In genomic region chr2:59791596-59791995, GRCm38 (mm10) we compare ENCODE assay signal across 12 mouse cellular contexts.
"Had no signal": no experiment of that assay in that cellular context is flagged by ENCODE, and none has a peak within 500 bp of the region (broad histone marks: within the 10 kb centered on the region; RNA-seq: fewer than 3 reads in every experiment).

No protein-coding gene starts in this region.

- DNase-seq: kidney, adult 11 months; kidney, adult 9 months; kidney, postnatal 14 days; kidney, postnatal 4 days; left cerebral cortex, postnatal 4 days; liver, postnatal 0 days; lung, embryonic 14.5 days; midbrain, embryonic 14.5 days; thymus, adult 18-20 months; thymus, postnatal 36 days had no signal

- ATAC-seq: intestine, embryonic 15.5 days; liver, postnatal 0 days; lung, postnatal 0 days had no signal
